Mouse (Mus musculus): Measurements from ENCODE around the gene Ldhc. TPM values are rescaled to one million over a fixed set of nuclear protein-coding genes. Genes with fewer than 3 reads are reported as not detected.
A peak's percentile ranks its signal among the peaks of the same experiment; 100 is the strongest.
"Not testable (repeated sequence)": the region's sequence is repeated elsewhere in the genome, so short reads cannot be mapped to it uniquely, and the experiment has no call there.

Gene Ldhc
- polyA plus RNA-seq (2015; fragmentation: Nextera tagmentation; extraction: Ambion mirVana) = 0.17 and 0.26 TPM in 2 replicates

- WGBS (ENCODE audit: insufficient replicate concordance) = 32% methylated on average over 10 of the region's 10 CpGs
These were observed at the start of gene Ldhc for GRCm38 (mm10) chr7:46860996-46861395. TSS of gene Ldhc (plus strand) at chr7:46861203.

GRCm38 (mm10) chr7:46814012-46814411 is 47.0 kb upstream of the Ldhc start:
- no peak overlapping the region for H3K27ac ChIP-seq (ENCODE audit: low read length)

More at GRCm38 (mm10) chr7:46860996-46861395, at the start of gene Ldhc:
- ATAC-seq (ENCODE audit: low read depth) = no peak
- H3K9me3 ChIP-seq (replicated peaks; ENCODE audit: control insufficient read depth, low read length) = no peaks in the 10 kb centered on the region
- H3K9ac ChIP-seq (ENCODE audit: low read depth, low read length) = no peak within 1 kb of the TSS
- H3K27me3 ChIP-seq (ENCODE audit: control insufficient read depth, insufficient read depth, low read depth, low read length) = no peaks in the 10 kb centered on the region
- H3K4me3 ChIP-seq (ENCODE audit: low read depth, low read length) = no peak within 1 kb of the TSS
- no peaks in the 10 kb centered on the region for H3K36me3 ChIP-seq (ENCODE audit: control insufficient read depth, insufficient read depth)
- no peak within 1 kb of the TSS for H3K27ac ChIP-seq (ENCODE audit: low read length)
- no peak within 1 kb of the TSS for H3K4me2 ChIP-seq (ENCODE audit: low read depth, low read length)
- H3K4me1 ChIP-seq (ENCODE audit: control insufficient read depth, low read depth, low read length) = no peaks in the 10 kb centered on the region

GRCm38 (mm10) chr7:46820876-46821632 is 39.9 kb upstream of the Ldhc start:
- H3K9ac ChIP-seq (ENCODE audit: low read depth, low read length); H3K27me3 ChIP-seq (ENCODE audit: control insufficient read depth, insufficient read depth, low read depth, low read length); H3K4me3 ChIP-seq (ENCODE audit: low read depth, low read length); H3K4me2 ChIP-seq (ENCODE audit: low read depth, low read length); H3K4me1 ChIP-seq (ENCODE audit: control insufficient read depth, low read depth, low read length); H3K9me3 ChIP-seq (replicated peaks; ENCODE audit: control insufficient read depth, low read length): not testable (repeated sequence)
- H3K36me3 ChIP-seq (ENCODE audit: control insufficient read depth, insufficient read depth) = peaks cover 41% of the 10 kb centered on the region
- peak overlapping the region; percentile 63 for H3K27ac ChIP-seq (ENCODE audit: low read length)
- ATAC-seq (ENCODE audit: low read depth) = peak; percentile 58; the same call in 1 of the 2 replicates
- WGBS (ENCODE audit: insufficient replicate concordance) = 72% methylated on average over 15 of the region's 15 CpGs

More at GRCm38 (mm10) chr7:46814012-46814411, 47.0 kb upstream of the Ldhc start:
- Histone ChIP-seq H3K9me3 (replicated peaks; ENCODE audit: control insufficient read depth, low read length) (no peaks in the 10 kb centered on the region), H3K36me3 (ENCODE audit: control insufficient read depth, insufficient read depth) (peaks cover 51% of the 10 kb centered on the region), H3K9ac (ENCODE audit: low read depth, low read length) (no peak overlapping the region), H3K27me3 (ENCODE audit: control insufficient read depth, insufficient read depth, low read depth, low read length) (no peaks in the 10 kb centered on the region), H3K4me2 (ENCODE audit: low read depth, low read length) (no peak overlapping the region), H3K4me1 (ENCODE audit: control insufficient read depth, low read depth, low read length) (no peaks in the 10 kb centered on the region), H3K4me3 (ENCODE audit: low read depth, low read length) (no peak overlapping the region)
- 78% methylated on average over 4 of the region's 4 CpGs for WGBS (ENCODE audit: insufficient replicate concordance)
- no peak for ATAC-seq (ENCODE audit: low read depth)

GRCm38 (mm10) chr7:46827046-46827802 is 33.8 kb upstream of the Ldhc start:
- Histone ChIP-seq H3K4me1 (ENCODE audit: control insufficient read depth, low read depth, low read length) (peaks cover 20% of the 10 kb centered on the region), H3K9me3 (replicated peaks; ENCODE audit: control insufficient read depth, low read length) (no peaks in the 10 kb centered on the region), H3K27me3 (ENCODE audit: control insufficient read depth, insufficient read depth, low read depth, low read length) (no peaks in the 10 kb centered on the region), H3K4me3 (ENCODE audit: low read depth, low read length) (no peak overlapping the region), H3K36me3 (ENCODE audit: control insufficient read depth, insufficient read depth) (peaks cover 9% of the 10 kb centered on the region), H3K4me2 (ENCODE audit: low read depth, low read length) (no peak overlapping the region), H3K9ac (ENCODE audit: low read depth, low read length) (no peak overlapping the region), H3K27ac (ENCODE audit: low read length) (peak overlapping the region; percentile 12)
- ATAC-seq (ENCODE audit: low read depth) = peak; percentile 26; the same call in 1 of the 2 replicates
- 64% methylated on average over 20 of the region's 20 CpGs for WGBS (ENCODE audit: insufficient replicate concordance)

GRCm38 (mm10) chr7:46827803-46828184 is 33.2 kb upstream of the Ldhc start:
- Histone ChIP-seq H3K27ac (ENCODE audit: low read length) (peak overlapping the region; percentile 12), H3K27me3 (ENCODE audit: control insufficient read depth, insufficient read depth, low read depth, low read length) (no peaks in the 10 kb centered on the region), H3K4me3 (ENCODE audit: low read depth, low read length) (no peak overlapping the region), H3K4me2 (ENCODE audit: low read depth, low read length) (no peak overlapping the region), H3K9ac (ENCODE audit: low read depth, low read length) (no peak overlapping the region), H3K9me3 (replicated peaks; ENCODE audit: control insufficient read depth, low read length) (no peaks in the 10 kb centered on the region), H3K4me1 (ENCODE audit: control insufficient read depth, low read depth, low read length) (peaks cover 25% of the 10 kb centered on the region), H3K36me3 (ENCODE audit: control insufficient read depth, insufficient read depth) (peaks cover 4% of the 10 kb centered on the region)
- 56% methylated on average over 2 of the region's 2 CpGs for WGBS (ENCODE audit: insufficient replicate concordance)
- ATAC-seq (ENCODE audit: low read depth) = no peak

- 60% methylated on average over 12 of the region's 12 CpGs for WGBS (ENCODE audit: insufficient replicate concordance)
- no peaks in the 10 kb centered on the region for H3K27me3 ChIP-seq (ENCODE audit: control insufficient read depth, insufficient read depth, low read depth, low read length)
- H3K4me1 ChIP-seq (ENCODE audit: control insufficient read depth, low read depth, low read length) = peaks cover 40% of the 10 kb centered on the region
- peak overlapping the region; percentile 86 for H3K27ac ChIP-seq (ENCODE audit: low read length)
- H3K36me3 ChIP-seq (ENCODE audit: control insufficient read depth, insufficient read depth) = no peaks in the 10 kb centered on the region
- H3K4me2 ChIP-seq (ENCODE audit: low read depth, low read length) = no peak overlapping the region
- no peak overlapping the region for H3K4me3 ChIP-seq (ENCODE audit: low read depth, low read length)
- H3K9ac ChIP-seq (ENCODE audit: low read depth, low read length) = no peak overlapping the region
- peak; percentile 80 for ATAC-seq (ENCODE audit: low read depth)
- H3K9me3 ChIP-seq (replicated peaks; ENCODE audit: control insufficient read depth, low read length) = no peaks in the 10 kb centered on the region
These were observed 31.1 kb upstream of the Ldhc start for GRCm38 (mm10) chr7:46829911-46830310.

GRCm38 (mm10) chr7:46830799-46831590 is 30.0 kb upstream of the Ldhc start:
- Histone ChIP-seq H3K4me3 (ENCODE audit: low read depth, low read length) (no peak overlapping the region), H3K9me3 (replicated peaks; ENCODE audit: control insufficient read depth, low read length) (no peaks in the 10 kb centered on the region), H3K36me3 (ENCODE audit: control insufficient read depth, insufficient read depth) (no peaks in the 10 kb centered on the region), H3K4me1 (ENCODE audit: control insufficient read depth, low read depth, low read length) (peaks cover 40% of the 10 kb centered on the region), H3K27ac (ENCODE audit: low read length) (peak overlapping the region; percentile 86), H3K9ac (ENCODE audit: low read depth, low read length) (0 out of 2 replicates have a peak overlapping the region, but pooled peaks have one; percentile 11), H3K27me3 (ENCODE audit: control insufficient read depth, insufficient read depth, low read depth, low read length) (no peaks in the 10 kb centered on the region), H3K4me2 (ENCODE audit: low read depth, low read length) (no peak overlapping the region)
- peak; percentile 39 for ATAC-seq (ENCODE audit: low read depth)
- WGBS (ENCODE audit: insufficient replicate concordance) = 19% methylated on average over 13 of the region's 13 CpGs

GRCm38 (mm10) chr7:46831693-46832092 is 29.3 kb upstream of the Ldhc start:
- Histone ChIP-seq H3K4me3 (ENCODE audit: low read depth, low read length) (no peak overlapping the region), H3K27ac (ENCODE audit: low read length) (peak overlapping the region; percentile 86), H3K9ac (ENCODE audit: low read depth, low read length) (no peak overlapping the region), H3K4me2 (ENCODE audit: low read depth, low read length) (no peak overlapping the region), H3K36me3 (ENCODE audit: control insufficient read depth, insufficient read depth) (no peaks in the 10 kb centered on the region), H3K27me3 (ENCODE audit: control insufficient read depth, insufficient read depth, low read depth, low read length) (no peaks in the 10 kb centered on the region), H3K9me3 (replicated peaks; ENCODE audit: control insufficient read depth, low read length) (no peaks in the 10 kb centered on the region), H3K4me1 (ENCODE audit: control insufficient read depth, low read depth, low read length) (peaks cover 40% of the 10 kb centered on the region)
- WGBS (ENCODE audit: insufficient replicate concordance) = 33% methylated on average over 8 of the region's 8 CpGs
- ATAC-seq (ENCODE audit: low read depth) = no peak
